Mouse (Mus musculus): ENCODE results near the gene Crybb2. TPM values are rescaled to one million over a fixed set of nuclear protein-coding genes. Genes with fewer than 3 reads are reported as not detected.

The Crybb2 gene
- not detected for total RNA-seq (2023)

DNA sequence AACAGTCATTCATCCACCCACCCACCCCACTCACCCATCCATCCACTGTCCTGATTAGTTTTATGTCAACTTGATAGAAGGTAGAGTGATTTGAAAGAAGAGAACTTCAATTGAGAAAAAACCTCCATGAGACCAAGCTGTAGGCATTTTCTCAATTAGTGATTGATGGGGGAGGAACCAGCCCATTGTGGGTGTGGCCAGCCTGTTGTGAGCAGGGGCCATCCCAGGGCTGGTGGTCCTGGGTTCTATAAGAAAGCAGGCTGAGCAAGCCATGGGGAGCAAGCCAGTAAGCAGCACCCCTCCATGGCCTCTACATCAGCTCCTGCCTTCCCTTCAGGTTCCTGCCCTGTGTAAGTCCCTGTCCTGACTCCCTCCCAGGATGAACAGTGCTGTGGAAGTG lies at the start of gene Crybb2:
TSS of gene Crybb2 (minus strand) at position 101 of the 400 bp plus-strand sequence.

DNA sequence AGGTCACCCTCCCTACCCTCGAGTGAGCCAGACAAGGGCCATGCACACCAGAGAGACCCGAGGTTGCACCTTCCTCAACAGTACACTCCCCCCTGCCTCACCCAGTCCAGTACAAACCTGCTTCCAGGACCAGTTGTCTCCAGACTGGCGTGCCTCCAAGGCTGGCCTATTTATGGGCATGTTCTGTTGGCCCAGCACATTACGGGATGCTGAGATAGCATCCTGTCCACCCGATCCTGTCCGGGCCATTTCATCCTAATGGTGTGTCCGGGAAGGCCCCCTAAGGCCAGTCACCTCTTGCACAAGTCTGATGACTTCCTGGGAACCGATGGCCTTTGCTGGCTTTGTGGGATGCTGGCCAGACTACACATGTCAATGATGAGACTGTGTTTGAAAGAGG lies 11.5 kb upstream of the Crybb2 start, which contains the start of gene Crybb3:
TSS of gene Crybb3 (minus strand) at position 146 of the 400 bp plus-strand sequence.

DNA sequence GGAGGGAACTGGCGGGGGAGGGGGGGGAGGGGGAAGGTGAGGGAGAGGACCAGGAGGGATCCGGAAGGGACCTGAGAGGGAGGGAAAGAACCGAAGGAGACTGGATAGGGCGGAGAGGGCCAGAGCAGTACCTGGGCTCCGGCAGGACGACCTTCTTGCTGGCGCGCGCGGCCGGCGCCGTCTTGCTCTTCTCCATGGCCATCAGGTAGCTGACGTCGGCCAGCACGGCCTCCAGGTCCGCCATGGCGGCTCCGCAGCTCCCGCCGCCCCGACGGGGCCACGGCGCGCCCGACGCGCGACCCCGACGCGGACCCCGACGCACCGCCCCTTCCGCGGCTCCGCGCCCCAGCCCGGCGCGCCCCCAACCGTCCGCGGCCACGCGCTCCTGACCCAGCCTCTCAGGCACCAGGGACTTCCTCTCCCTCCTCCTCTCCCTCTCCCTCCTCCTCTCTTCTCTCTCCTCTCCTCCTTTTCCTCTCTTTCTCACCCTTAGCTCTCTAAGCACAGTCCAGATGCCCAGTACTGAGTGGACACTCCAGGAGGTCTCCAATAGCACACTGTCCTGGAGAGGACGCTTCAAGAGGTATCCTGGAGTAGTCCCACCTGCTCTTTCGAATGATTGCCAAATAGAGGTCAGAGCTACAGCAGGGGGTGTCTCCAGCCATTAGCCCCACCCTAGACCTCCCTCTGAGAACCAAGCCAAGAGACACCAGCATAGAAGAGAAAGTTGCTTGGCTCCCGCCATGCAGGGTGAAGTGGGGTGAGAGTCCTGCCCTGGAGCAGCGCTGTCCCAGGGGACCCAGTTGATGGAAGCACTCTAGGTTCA lies 54.5 kb downstream of the Crybb2 start, which contains the start of gene Grk3:
TSS of gene Grk3 (minus strand) at position 556 of the 826 bp plus-strand sequence.

Other genes starting within 250 kb of the Crybb2 start
- gene Myo18b, start 173.8 kb downstream of the Crybb2 start, total RNA-seq (2023), result 1 to 10 TPM; 3.6 to 5.6 TPM
- 100 to 1,000 TPM; 420 to 507 TPM for gene Grk3, start 54.3 kb downstream of the Crybb2 start, total RNA-seq (2023)
- not detected for gene Crybb3, start 11.5 kb upstream of the Crybb2 start, total RNA-seq (2023)
- gene 2900026A02Rik, start 151.1 kb upstream of the Crybb2 start, total RNA-seq (2023), result 1 to 10 TPM; 7.0 to 7.7 TPM
- not detected for gene Tmem211, start 156.8 kb upstream of the Crybb2 start, total RNA-seq (2023)
- gene Sgsm1, start 240.7 kb upstream of the Crybb2 start, total RNA-seq (2023), result not detected